Mouse (Mus musculus) liver, embryonic 13.5 days (tissue): ENCODE measurements around the gene Rapgef5. TPM values are rescaled to one million over a fixed set of nuclear protein-coding genes. Genes with fewer than 3 reads are reported as not detected.
A peak's percentile ranks its signal among the peaks of the same experiment; 100 is the strongest.

Experiments
- ATAC-seq: fragments of 200-750 bp; cut with Nextera tagmentation; 2 replicates; pipeline ENCODE4 v1.8.0; 2017; ENCODE audit warnings: low read depth, mild to moderate bottlenecking, moderate number of reproducible peaks, moderate library complexity
- DNase-seq: peaks from one replicate; pipeline ENCODE4 v3.0.0; 2022
- H3K27ac ChIP-seq: fragments of 300-500 bp; sonication (generic); 2 replicates; pipeline ENCODE4 v1.5.1; 2015; ENCODE audit warnings: moderate library complexity, mild to moderate bottlenecking, inconsistent platforms
- H3K27me3 ChIP-seq: fragments of 300-500 bp; sonication (generic); 2 replicates; pipeline ENCODE4 v1.6.1; 2015; ENCODE audit warnings: mild to moderate bottlenecking, inconsistent platforms
- H3K36me3 ChIP-seq: fragments of 300-500 bp; sonication (generic); 2 replicates; pipeline ENCODE4 v1.6.1; 2015; ENCODE audit warnings: mild to moderate bottlenecking, inconsistent platforms
- H3K4me1 ChIP-seq: fragments of 300-500 bp; sonication (generic); replicated peaks from 2 replicates; pipeline ENCODE4 v1.6.1; 2015; ENCODE audit warnings: inconsistent platforms
- H3K4me2 ChIP-seq: fragments of 300-500 bp; sonication (generic); 2 replicates; pipeline ENCODE4 v1.6.1; 2015; ENCODE audit warnings: inconsistent platforms, mild to moderate bottlenecking, moderate library complexity
- H3K4me3 ChIP-seq: fragments of 300-500 bp; sonication (generic); replicated peaks from 2 replicates; pipeline ENCODE4 v1.5.1; 2015; ENCODE audit warnings: mild to moderate bottlenecking, inconsistent platforms
- H3K9ac ChIP-seq: fragments of 300-500 bp; sonication (generic); 2 replicates; pipeline ENCODE4 v1.6.1; 2015; ENCODE audit warnings: mild to moderate bottlenecking, inconsistent platforms
- H3K9me3 ChIP-seq: fragments of 300-500 bp; sonication (generic); replicated peaks from 2 replicates; pipeline ENCODE4 v1.6.1; 2016; ENCODE audit warnings: inconsistent platforms
- WGBS: fragments of 180-500 bp; shearing (Covaris S2); methylation state at CpG from one replicate; pipeline ENCODE4 v1.1.7; 2015; ENCODE audit not compliant: insufficient replicate concordance; 5-methylcytosine and 5-hydroxymethylcytosine counted together
- polyA plus RNA-seq: library from polyadenylated mRNA; unstranded; fragments of >200 nt; fragmentation: Nextera tagmentation; extraction: Ambion mirVana; gene quantifications from 2 replicates; pipeline ENCODE4 v1.2.1, GENCODE M21; 2015

Gene Rapgef5
- polyA plus RNA-seq, 1 experiment from 2014 or later = 1.3 TPM

GRCm38 (mm10) chr12:117678916-117679315 is 162.6 kb downstream of the Rapgef5 start:
- Histone ChIP-seq H3K27me3 (no peaks in the 10 kb centered on the region), H3K4me3 (no peak overlapping the region), H3K4me2 (no peak overlapping the region), H3K4me1 (no peaks in the 10 kb centered on the region), H3K36me3 (no peaks in the 10 kb centered on the region), H3K27ac (no peak overlapping the region), H3K9me3 (no peaks in the 10 kb centered on the region), H3K9ac (no peak overlapping the region)
- ATAC-seq = no peak
- 56% methylated on average over 3 of the region's 3 CpGs for WGBS
- no peak for DNase-seq

- no peak overlapping the region for H3K4me3 ChIP-seq
- H3K9ac ChIP-seq = no peak overlapping the region
- no peaks in the 10 kb centered on the region for H3K27me3 ChIP-seq
- H3K36me3 ChIP-seq = no peaks in the 10 kb centered on the region
- H3K4me2 ChIP-seq = no peak overlapping the region
- no peaks in the 10 kb centered on the region for H3K4me1 ChIP-seq
- no peak for ATAC-seq
- no peaks in the 10 kb centered on the region for H3K9me3 ChIP-seq
- 27% methylated on average over 4 of the region's 4 CpGs for WGBS
- H3K27ac ChIP-seq = no peak overlapping the region
- DNase-seq = no peak
Measured at GRCm38 (mm10) chr12:117679795-117680194, 163.5 kb downstream of the Rapgef5 start.

GRCm38 (mm10) chr12:117681273-117681672 is 165.0 kb downstream of the Rapgef5 start:
- WGBS = 55% methylated on average over 4 of the region's 4 CpGs
- no peaks in the 10 kb centered on the region for H3K27me3 ChIP-seq

DNA sequence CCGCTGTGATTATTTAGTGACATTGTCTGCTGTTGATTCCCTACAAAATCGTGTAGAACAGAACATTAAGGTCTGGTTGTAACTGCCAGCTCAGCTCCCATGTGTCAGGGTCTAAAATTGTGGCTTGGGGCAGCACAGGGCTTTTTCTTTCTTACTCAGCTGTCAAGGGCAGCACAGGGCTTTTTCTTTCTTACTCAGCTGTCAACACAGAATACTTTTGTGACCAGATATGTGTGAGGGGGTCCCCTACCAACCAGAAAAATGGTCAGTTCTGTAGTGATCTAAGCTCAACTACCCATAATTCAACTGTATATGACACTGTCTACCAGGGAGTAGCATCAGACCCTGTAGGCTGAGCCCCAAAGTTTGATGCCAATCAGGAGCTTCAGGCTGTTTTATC is 167.1 kb downstream of the Rapgef5 start:
- Histone ChIP-seq H3K9me3 (no peaks in the 10 kb centered on the region), H3K9ac (no peak overlapping the region)
- 46% methylated on average over 2 of the region's 2 CpGs for WGBS

More at GRCm38 (mm10) chr12:117681273-117681672, 165.0 kb downstream of the Rapgef5 start:
- Histone ChIP-seq H3K9ac (no peak overlapping the region), H3K9me3 (no peaks in the 10 kb centered on the region), H3K4me2 (no peak overlapping the region), H3K27ac (no peak overlapping the region), H3K4me1 (no peaks in the 10 kb centered on the region), H3K4me3 (no peak overlapping the region), H3K36me3 (no peaks in the 10 kb centered on the region)
- DNase-seq (no peak), ATAC-seq (no peak)

DNA sequence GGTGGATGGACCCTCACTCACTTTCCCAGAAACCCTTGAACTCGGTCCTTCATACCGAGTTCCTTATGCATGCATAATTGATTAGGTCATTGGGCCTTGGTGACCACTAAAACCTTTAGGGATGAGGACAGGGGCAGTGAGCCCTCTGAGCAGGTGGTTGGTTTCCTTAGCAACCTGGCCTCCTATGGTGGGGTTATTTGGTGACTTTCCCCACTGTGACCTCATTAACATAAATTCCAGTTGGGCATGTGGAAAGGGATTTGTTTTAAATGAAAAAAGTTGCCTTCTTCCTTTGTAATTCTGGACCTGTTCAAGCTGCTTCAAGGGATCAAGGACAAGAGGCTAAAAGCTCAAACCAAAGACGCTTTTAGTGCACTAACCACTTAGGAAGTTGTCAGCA is 167.7 kb downstream of the Rapgef5 start:
- ATAC-seq (no peak), DNase-seq (no peak)
- Histone ChIP-seq H3K27ac (no peak overlapping the region), H3K9me3 (no peaks in the 10 kb centered on the region), H3K4me3 (no peak overlapping the region), H3K9ac (no peak overlapping the region), H3K4me2 (no peak overlapping the region), H3K4me1 (no peaks in the 10 kb centered on the region), H3K27me3 (no peaks in the 10 kb centered on the region), H3K36me3 (no peaks in the 10 kb centered on the region)
- WGBS = 51% methylated on average over 3 of the region's 3 CpGs

More for the DNA sequence above, 167.1 kb downstream of the Rapgef5 start:
- no peak overlapping the region for H3K4me2 ChIP-seq
- H3K27ac ChIP-seq = no peak overlapping the region
- DNase-seq (no peak), ATAC-seq (no peak)
- no peaks in the 10 kb centered on the region for H3K36me3 ChIP-seq
- no peaks in the 10 kb centered on the region for H3K27me3 ChIP-seq
- no peak overlapping the region for H3K4me3 ChIP-seq
- H3K4me1 ChIP-seq = no peaks in the 10 kb centered on the region

DNA sequence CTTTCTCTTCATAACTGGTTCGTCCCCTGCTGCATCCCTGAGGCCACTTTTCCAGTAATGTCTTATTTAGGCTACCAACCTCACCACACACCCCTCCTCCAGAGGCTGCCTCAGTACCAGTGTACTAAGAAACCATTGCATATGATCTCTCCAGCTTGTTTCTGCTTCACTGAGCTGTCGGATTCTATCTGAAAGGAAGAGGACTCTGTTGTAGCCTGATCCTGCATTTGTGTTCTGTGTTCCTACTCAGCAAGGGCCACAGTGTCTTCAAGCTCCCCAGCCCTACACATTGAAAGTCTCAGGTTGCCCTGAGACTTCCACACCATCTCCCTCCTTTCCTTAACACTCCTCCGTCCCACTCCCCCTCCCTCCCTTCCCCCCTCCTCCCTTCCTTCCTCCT is 168.5 kb downstream of the Rapgef5 start:
- Histone ChIP-seq H3K27me3 (no peaks in the 10 kb centered on the region), H3K27ac (no peak overlapping the region), H3K9me3 (no peaks in the 10 kb centered on the region), H3K4me3 (no peak overlapping the region), H3K9ac (no peak overlapping the region), H3K36me3 (no peaks in the 10 kb centered on the region), H3K4me2 (no peak overlapping the region), H3K4me1 (no peaks in the 10 kb centered on the region)
- 37% methylated on average over 3 of the region's 3 CpGs for WGBS
- DNase-seq (no peak), ATAC-seq (no peak)

DNA sequence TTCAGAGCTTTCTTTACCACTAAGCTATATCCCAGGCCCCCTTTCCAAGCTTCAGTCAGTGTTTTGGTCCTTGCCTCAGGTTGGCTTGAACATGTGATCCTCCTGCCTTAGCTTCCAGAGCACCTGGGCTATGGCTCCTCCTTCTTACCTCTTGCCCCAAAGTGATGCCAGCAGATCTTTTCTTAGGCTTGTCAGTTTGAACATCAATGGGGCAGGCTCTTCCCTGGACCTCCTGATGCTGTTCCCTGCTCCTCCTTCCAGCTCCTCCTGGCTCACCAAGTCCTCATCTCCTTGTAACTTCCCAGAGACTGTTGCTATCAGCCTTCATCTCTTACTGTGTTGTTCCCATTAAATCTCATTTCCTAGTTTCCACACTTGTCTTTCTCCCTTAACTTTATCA is 169.1 kb downstream of the Rapgef5 start:
- no peak for ATAC-seq

GRCm38 (mm10) chr12:117686732-117687131 is 170.5 kb downstream of the Rapgef5 start:
- no peak overlapping the region for H3K4me2 ChIP-seq
- no peaks in the 10 kb centered on the region for H3K36me3 ChIP-seq
- H3K9ac ChIP-seq = no peak overlapping the region
- ATAC-seq = no peak
- no peaks in the 10 kb centered on the region for H3K4me1 ChIP-seq
- DNase-seq = no peak
- 73% methylated on average over 3 of the region's 3 CpGs for WGBS
- no peaks in the 10 kb centered on the region for H3K9me3 ChIP-seq
- H3K4me3 ChIP-seq = no peak overlapping the region
- H3K27me3 ChIP-seq = no peaks in the 10 kb centered on the region
- no peak overlapping the region for H3K27ac ChIP-seq

More for the DNA sequence above, 169.1 kb downstream of the Rapgef5 start:
- no peak overlapping the region for H3K4me3 ChIP-seq
- H3K9me3 ChIP-seq = no peaks in the 10 kb centered on the region
- no peak overlapping the region for H3K27ac ChIP-seq
- H3K9ac ChIP-seq = no peak overlapping the region
- DNase-seq = no peak
- no peaks in the 10 kb centered on the region for H3K27me3 ChIP-seq
- no peaks in the 10 kb centered on the region for H3K36me3 ChIP-seq
- no peak overlapping the region for H3K4me2 ChIP-seq
- H3K4me1 ChIP-seq = no peaks in the 10 kb centered on the region

DNA sequence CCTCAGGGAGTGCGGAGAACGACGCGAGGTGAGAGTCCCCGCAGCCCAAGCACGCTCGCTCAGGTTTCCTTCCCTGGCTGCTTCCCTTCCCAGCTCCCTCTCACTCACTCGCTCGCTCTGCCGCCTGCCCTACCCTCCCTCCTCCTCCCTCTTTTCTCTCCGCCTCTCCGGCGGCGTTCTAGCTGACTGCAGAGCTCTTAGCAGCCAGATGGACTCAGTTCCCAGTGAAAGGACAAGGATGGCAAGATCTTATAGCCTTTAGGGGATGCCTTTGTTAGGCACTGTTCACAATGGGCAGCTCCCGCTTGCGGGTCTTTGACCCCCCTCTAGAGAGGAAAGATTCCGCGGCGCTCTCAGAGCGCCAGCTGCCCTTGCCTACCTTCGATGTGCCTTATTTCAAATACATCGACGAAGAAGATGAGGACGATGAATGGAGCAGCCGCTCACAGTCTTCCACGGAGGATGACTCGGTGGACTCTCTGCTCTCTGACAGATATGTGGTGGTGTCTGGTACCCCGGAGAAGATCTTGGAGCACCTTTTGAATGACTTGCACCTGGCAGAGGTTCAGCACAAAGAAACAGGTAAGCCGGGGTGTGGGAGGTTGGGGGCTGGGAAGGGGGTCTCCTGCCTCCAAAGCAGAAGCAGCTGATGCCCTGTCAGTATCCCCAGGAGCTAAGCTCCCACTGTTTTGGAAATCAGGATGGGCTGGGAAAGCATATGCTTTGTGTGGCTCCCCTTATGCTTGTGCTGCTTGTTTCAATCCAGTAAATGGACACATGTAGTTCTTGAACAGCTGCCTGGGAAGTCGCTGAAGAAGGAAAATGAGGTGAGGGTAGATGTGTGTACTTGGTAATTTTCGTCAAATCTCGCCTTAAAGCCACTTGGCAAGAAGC is 172.6 kb downstream of the Rapgef5 start:
- no peak overlapping the region for H3K27ac ChIP-seq
- H3K4me2 ChIP-seq = peak overlapping the region; percentile 42
- H3K4me1 ChIP-seq = no peaks in the 10 kb centered on the region
- no peaks in the 10 kb centered on the region for H3K9me3 ChIP-seq
- no peaks in the 10 kb centered on the region for H3K27me3 ChIP-seq
- no peak overlapping the region for H3K9ac ChIP-seq
- 50% methylated on average over 32 of the region's 32 CpGs for WGBS
- H3K36me3 ChIP-seq = no peaks in the 10 kb centered on the region
- H3K4me3 ChIP-seq = peak overlapping the region; percentile 18; the same call in 1 of the 2 replicates
- DNase-seq (no peak), ATAC-seq (peak; percentile 39; the same call in 1 of the 2 replicates)

GRCm38 (mm10) chr12:117691336-117691735 is 175.1 kb downstream of the Rapgef5 start:
- 69% methylated on average over 5 of the region's 5 CpGs for WGBS
- Histone ChIP-seq H3K36me3 (no peaks in the 10 kb centered on the region), H3K4me3 (no peak overlapping the region), H3K27ac (no peak overlapping the region), H3K4me1 (no peaks in the 10 kb centered on the region), H3K9ac (no peak overlapping the region), H3K9me3 (no peaks in the 10 kb centered on the region), H3K4me2 (no peak overlapping the region), H3K27me3 (no peaks in the 10 kb centered on the region)
- DNase-seq (no peak), ATAC-seq (no peak)

- no peak overlapping the region for H3K4me3 ChIP-seq
- H3K36me3 ChIP-seq = no peaks in the 10 kb centered on the region
- no peaks in the 10 kb centered on the region for H3K9me3 ChIP-seq
- H3K27ac ChIP-seq = no peak overlapping the region
- H3K4me1 ChIP-seq = no peaks in the 10 kb centered on the region
- no peaks in the 10 kb centered on the region for H3K27me3 ChIP-seq
- H3K9ac ChIP-seq = no peak overlapping the region
- ATAC-seq (no peak), DNase-seq (no peak)
- H3K4me2 ChIP-seq = no peak overlapping the region
- WGBS = 44% methylated on average over 1 of the region's 1 CpGs
Measured at GRCm38 (mm10) chr12:117692775-117693174, 176.5 kb downstream of the Rapgef5 start.
